ENCODE assay signal across 8 mouse cellular contexts in genomic region chr19:40544856-40545255, GRCm38 (mm10). TPM values are rescaled to one million over a fixed set of nuclear protein-coding genes. Genes with fewer than 3 reads are reported as not detected.
A peak's percentile ranks its signal among the peaks of the same experiment; 100 is the strongest.
DNase-seq lines count a peak whose midpoint lies in the region; ATAC-seq and TF ChIP-seq lines count a peak whose summit lies in the region.

No protein-coding gene starts in this region.

- 8% methylated on average over 3 of the region's 3 CpGs for WGBS in heart, embryonic 10.5 days
- WGBS in liver, embryonic 16.5 days (ENCODE audit: insufficient replicate concordance) = 4% methylated on average over 3 of the region's 3 CpGs
- WGBS in olfactory bulb, adult 2 months = 5% methylated on average over 3 of the region's 3 CpGs

- H3K27ac ChIP-seq in heart, embryonic 10.5 days = no peak overlapping the region
- no peak overlapping the region for H3K27ac ChIP-seq in liver, embryonic 16.5 days (ENCODE audit: low read length)
- no peak overlapping the region for H3K27ac ChIP-seq in olfactory bulb, adult 2 months (ENCODE audit: insufficient read depth, low read depth, low read length)

- TF ChIP-seq CTCF in olfactory bulb, adult 2 months (IDR thresholded peaks at IDR 0.05; ENCODE audit: insufficient read depth, low read depth, low read length) = 0 out of 2 replicates have a peak, but pooled peaks have one; percentile 31

- TF ChIP-seq POLR2A in olfactory bulb, adult 2 months (IDR thresholded peaks at IDR 0.05; ENCODE audit: insufficient read depth, low read depth, low read length) = no peak

- peaks cover 14% of the 10 kb centered on the region for H3K4me1 ChIP-seq in heart, embryonic 10.5 days
- peaks cover 3% of the 10 kb centered on the region for H3K4me1 ChIP-seq in liver, embryonic 16.5 days (ENCODE audit: control insufficient read depth, low read depth, low read length)
- no peaks in the 10 kb centered on the region for H3K4me1 ChIP-seq in olfactory bulb, adult 2 months (ENCODE audit: control insufficient read depth, insufficient read depth, low read length)

- peak; percentile 43 for ATAC-seq in liver, embryonic 16.5 days (ENCODE audit: low read depth)

- H3K9ac ChIP-seq in liver, embryonic 16.5 days (ENCODE audit: low read depth, low read length) = no peak overlapping the region

- no peak overlapping the region for H3K4me2 ChIP-seq in liver, embryonic 16.5 days (ENCODE audit: low read depth, low read length)

- H3K36me3 ChIP-seq in heart, embryonic 10.5 days = 0 out of 2 replicates have a peak, but pooled peaks cover 2% of the 10 kb centered on the region
- no peaks in the 10 kb centered on the region for H3K36me3 ChIP-seq in liver, embryonic 16.5 days (ENCODE audit: control insufficient read depth, insufficient read depth)

- DNase-seq in CD4-positive, CD25-positive, alpha-beta regulatory T cell, adult 2 months (ENCODE audit: low read depth, low spot score) = peak; percentile 79
- DNase-seq in T-cell, adult 2 months (ENCODE audit: low spot score) = peak; percentile 36
- DNase-seq in cerebellum, postnatal 36 days = peak; percentile 59 to 65
- peak; percentile 83 for DNase-seq in heart, embryonic 10.5 days (ENCODE audit: low spot score)
- DNase-seq in kidney, postnatal 25 days = peak; percentile 60 to 76
- peak; percentile 57 for DNase-seq in yolk sac, embryonic 10.5 days (ENCODE audit: low spot score)

- peaks cover 5% of the 10 kb centered on the region; the same call in 1 of the 2 replicates for H3K27me3 ChIP-seq in heart, embryonic 10.5 days (ENCODE audit: insufficient read depth, poor library complexity, severe bottlenecking)
- no peaks in the 10 kb centered on the region for H3K27me3 ChIP-seq in liver, embryonic 16.5 days (ENCODE audit: control insufficient read depth, insufficient read depth, low read depth, low read length)

- H3K9me3 ChIP-seq in heart, embryonic 10.5 days = no peaks in the 10 kb centered on the region
- H3K9me3 ChIP-seq in liver, embryonic 16.5 days (replicated peaks; ENCODE audit: control insufficient read depth, low read length) = no peaks in the 10 kb centered on the region

- H3K4me3 ChIP-seq in heart, embryonic 10.5 days = no peak overlapping the region
- no peak overlapping the region for H3K4me3 ChIP-seq in liver, embryonic 16.5 days (ENCODE audit: low read depth, low read length)
- no peak overlapping the region for H3K4me3 ChIP-seq in olfactory bulb, adult 2 months (ENCODE audit: insufficient read depth, low read depth, low read length)

RNA-seq across cellular contexts. Expression of gene Sorbs1, which starts 31.3 kb away (rescaled TPM):
- polyA plus RNA-seq in heart, embryonic 10.5 days (2016; fragmentation: Nextera tagmentation; extraction: Ambion mirVana) = 71.2 and 98.1 TPM in 2 replicates
- 37.7 and 39.6 TPM in 2 replicates for polyA plus RNA-seq in liver, embryonic 16.5 days (2015; fragmentation: Nextera tagmentation; extraction: Ambion mirVana)
- not detected in 2 replicates for polyA plus RNA-seq in olfactory bulb, adult 2 months (2012; ENCODE audit: insufficient read depth, insufficient read length, low replicate concordance, missing spikeins)

RNA-seq across cellular contexts. Expression of gene Aldh18a1, which starts 43.4 kb away (rescaled TPM):
- 63.9 and 66.2 TPM in 2 replicates for polyA plus RNA-seq in heart, embryonic 10.5 days (2016; fragmentation: Nextera tagmentation; extraction: Ambion mirVana)
- 28.6 and 28.8 TPM in 2 replicates for polyA plus RNA-seq in liver, embryonic 16.5 days (2015; fragmentation: Nextera tagmentation; extraction: Ambion mirVana)
- polyA plus RNA-seq in olfactory bulb, adult 2 months (2012; ENCODE audit: insufficient read depth, insufficient read length, low replicate concordance, missing spikeins) = not detected in 2 replicates

Comparison
In these comparisons a context has a peak if more than half of its experiments do, and no peak if none do; other contexts are left out.
1. RNA of gene Aldh18a1, which starts 43.4 kb away (polyA plus RNA-seq): 63.9 to 66.2 TPM in heart, embryonic 10.5 days and 28.6 to 28.8 TPM in liver, embryonic 16.5 days; not detected in olfactory bulb, adult 2 months; every median in the first group is over 10 times any median in the second.
2. Peak in every context shown above with its lines, with median percentiles within 50 percentile points of each other: DNase-seq.